ENCODE assay signal across 14 mouse cellular contexts in genomic region chr12:100310471-100311392, GRCm38 (mm10).
DNase-seq lines count a peak whose midpoint lies in the region; ATAC-seq lines count a peak whose summit lies in the region.
"Had no signal": no experiment of that assay in that cellular context is flagged by ENCODE, and none has a peak within 500 bp of the region (broad histone marks: within the 10 kb centered on the region; RNA-seq: fewer than 3 reads in every experiment).

No protein-coding gene starts in this region.

- WGBS in forebrain, embryonic 12.5 days, result 62% methylated on average over 6 of the region's 6 CpGs
- 60% methylated on average over 6 of the region's 6 CpGs for WGBS in forebrain, embryonic 11.5 days
- 60% methylated on average over 6 of the region's 6 CpGs for WGBS in midbrain, embryonic 11.5 days

- no peaks in the 10 kb centered on the region for H3K36me3 ChIP-seq in forebrain, embryonic 12.5 days (replicated peaks)
- H3K36me3 ChIP-seq in forebrain, embryonic 11.5 days (ENCODE audit: control insufficient read depth, insufficient read depth, low read length), result no peaks in the 10 kb centered on the region
- no peaks in the 10 kb centered on the region for H3K36me3 ChIP-seq in midbrain, embryonic 11.5 days (ENCODE audit: control insufficient read depth, insufficient read depth, low read length)
- H3K36me3 ChIP-seq: liver, embryonic 15.5 days had no signal

- no peak overlapping the region for H3K4me2 ChIP-seq in forebrain, embryonic 12.5 days
- no peak overlapping the region for H3K4me2 ChIP-seq in forebrain, embryonic 11.5 days (ENCODE audit: low read depth, low read length, severe bottlenecking)
- no peak overlapping the region for H3K4me2 ChIP-seq in midbrain, embryonic 11.5 days
- H3K4me2 ChIP-seq: heart, embryonic 13.5 days; liver, embryonic 15.5 days had no signal

- no peaks in the 10 kb centered on the region for H3K9me3 ChIP-seq in forebrain, embryonic 12.5 days
- H3K9me3 ChIP-seq in forebrain, embryonic 11.5 days (ENCODE audit: control insufficient read depth, low read length), result no peaks in the 10 kb centered on the region
- no peaks in the 10 kb centered on the region for H3K9me3 ChIP-seq in midbrain, embryonic 11.5 days (ENCODE audit: control insufficient read depth, low read length)
- H3K9me3 ChIP-seq: heart, embryonic 13.5 days; liver, embryonic 15.5 days had no signal

- H3K4me3 ChIP-seq in forebrain, embryonic 12.5 days (replicated peaks), result no peak overlapping the region
- no peak overlapping the region for H3K4me3 ChIP-seq in forebrain, embryonic 11.5 days (ENCODE audit: low read depth, low read length)
- no peak overlapping the region for H3K4me3 ChIP-seq in midbrain, embryonic 11.5 days (ENCODE audit: low read depth, low read length)
- H3K4me3 ChIP-seq: erythroblast, embryonic 14.5 days; heart, embryonic 13.5 days; liver, embryonic 15.5 days had no signal

- DNase-seq in forebrain, embryonic 11.5 days (ENCODE audit: low spot score), result no peak
- DNase-seq in Muller cell, postnatal 12 days (ENCODE audit: inconsistent ontology term), result peak; percentile 78
- DNase-seq in cerebellum, postnatal 36 days, result peak; percentile 66 to 70
- DNase-seq in midbrain, embryonic 11.5 days (ENCODE audit: low spot score, missing footprints), result no peak
- DNase-seq in testis, postnatal 14 days (ENCODE audit: low spot score), result no peak
- DNase-seq in embryo, embryonic 9.5 days (ENCODE audit: extremely low spot score), result no peak
- DNase-seq in heart, adult 18-20 months, result no peak
- DNase-seq: B cell, adult 2 months; kidney, adult 2 months had no signal

- no peak for ATAC-seq in forebrain, embryonic 12.5 days (ENCODE audit: low FRiP score)
- no peak for ATAC-seq in forebrain, embryonic 11.5 days (replicated peaks; ENCODE audit: low FRiP score)
- no peak for ATAC-seq in midbrain, embryonic 11.5 days (ENCODE audit: low FRiP score)
- ATAC-seq: Patski had no signal

- peaks cover 76% of the 10 kb centered on the region for H3K4me1 ChIP-seq in forebrain, embryonic 12.5 days
- H3K4me1 ChIP-seq in forebrain, embryonic 11.5 days (replicated peaks; ENCODE audit: control insufficient read depth, insufficient read depth, low read length), result peaks cover 5% of the 10 kb centered on the region; the same call in 1 of the 2 replicates
- H3K4me1 ChIP-seq in midbrain, embryonic 11.5 days (ENCODE audit: control insufficient read depth, insufficient read depth, low read length), result peaks cover 32% of the 10 kb centered on the region
- H3K4me1 ChIP-seq: liver, embryonic 15.5 days had no signal

- H3K27me3 ChIP-seq in forebrain, embryonic 12.5 days, result no peaks in the 10 kb centered on the region
- H3K27me3 ChIP-seq in forebrain, embryonic 11.5 days (ENCODE audit: control insufficient read depth, insufficient read depth, low read length), result no peaks in the 10 kb centered on the region
- H3K27me3 ChIP-seq in midbrain, embryonic 11.5 days (ENCODE audit: control insufficient read depth, insufficient read depth, low read length), result no peaks in the 10 kb centered on the region
- H3K27me3 ChIP-seq: heart, embryonic 13.5 days; liver, embryonic 15.5 days; Patski had no signal

- H3K9ac ChIP-seq in forebrain, embryonic 12.5 days, result no peak overlapping the region
- no peak overlapping the region for H3K9ac ChIP-seq in forebrain, embryonic 11.5 days (ENCODE audit: low read length)
- H3K9ac ChIP-seq in midbrain, embryonic 11.5 days (ENCODE audit: low read length), result peak overlapping the region; percentile 27; the same call in 1 of the 2 replicates
- H3K9ac ChIP-seq: heart, embryonic 13.5 days; liver, embryonic 15.5 days had no signal

- 0 out of 2 replicates have a peak overlapping the region, but pooled peaks have one; percentile 31 for H3K27ac ChIP-seq in forebrain, embryonic 12.5 days
- H3K27ac ChIP-seq in forebrain, embryonic 11.5 days (ENCODE audit: low read depth, low read length), result no peak overlapping the region
- no peak overlapping the region for H3K27ac ChIP-seq in midbrain, embryonic 11.5 days (ENCODE audit: low read depth, low read length)
- H3K27ac ChIP-seq: heart, embryonic 13.5 days; liver, embryonic 15.5 days had no signal

Comparison
In these comparisons a context has a peak if more than half of its experiments do, and no peak if none do; other contexts are left out.
1. DNase-seq: peak in Muller cell, postnatal 12 days (single experiment) and cerebellum, postnatal 36 days (2 of 2); none in forebrain, embryonic 11.5 days (single experiment), midbrain, embryonic 11.5 days (single experiment), testis, postnatal 14 days (single experiment), embryo, embryonic 9.5 days (single experiment) and heart, adult 18-20 months (0 of 2).